Mouse (Mus musculus) ES-E14 (cell line): Measurements from ENCODE around the gene Ankrd26.

Experiments
- HCFC1 ChIP-seq: IDR thresholded peaks from 2 replicates; pipeline ENCODE4 v1.6.1; 2012; ENCODE audit warnings: low read length, inconsistent platforms, borderline replicate concordance; ENCODE audit not compliant: insufficient read depth
- MAFK ChIP-seq: IDR thresholded peaks from 2 replicates; pipeline ENCODE4 v1.6.1; 2014; ENCODE audit warnings: mild to moderate bottlenecking, low read depth, low read length, inconsistent platforms; ENCODE audit not compliant: insufficient read depth
- ZC3H11A ChIP-seq: IDR thresholded peaks from 2 replicates; pipeline ENCODE4 v1.6.1; 2012; ENCODE audit warnings: low read depth, mild to moderate bottlenecking, inconsistent platforms, low read length, borderline replicate concordance
- ZNF384 ChIP-seq: IDR thresholded peaks from 2 replicates; pipeline ENCODE4 v1.6.1; 2012; ENCODE audit warnings: low read depth, low read length, inconsistent platforms

DNA sequence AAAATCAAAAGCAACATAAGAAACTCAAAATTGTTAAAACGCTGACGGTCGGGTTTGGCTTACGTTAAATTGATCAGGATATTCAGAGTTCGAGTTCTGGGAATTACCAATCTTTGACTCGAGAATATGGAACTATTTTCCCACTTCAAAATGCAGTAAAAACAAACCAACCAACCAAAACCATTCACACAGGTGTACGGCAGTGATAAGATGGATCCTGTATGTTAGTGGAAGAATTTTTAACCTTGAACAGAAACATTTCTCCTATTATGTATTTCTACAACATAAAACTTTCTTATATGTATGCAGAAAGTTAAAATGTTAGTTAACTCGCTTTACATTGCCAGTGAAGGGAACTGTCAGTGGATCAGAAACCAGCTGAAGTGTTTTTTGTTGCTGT, 801 bp downstream of the Ankrd26 start:
- no peak for TF ChIP-seq HCFC1
- no peak for TF ChIP-seq ZC3H11A
- TF ChIP-seq ZNF384, result no peak
- TF ChIP-seq MAFK, result no peak
